Mouse (Mus musculus) neural tube, embryonic 12.5 days (tissue): ENCODE results near the gene Brinp3. TPM values are rescaled to one million over a fixed set of nuclear protein-coding genes. Genes with fewer than 3 reads are reported as not detected.
A peak's percentile ranks its signal among the peaks of the same experiment; 100 is the strongest.
"Not testable (repeated sequence)": the region's sequence is repeated elsewhere in the genome, so short reads cannot be mapped to it uniquely, and the experiment has no call there.

Experiments
- ATAC-seq: fragments of 200-750 bp; cut with Nextera tagmentation; 2 replicates; pipeline ENCODE4 v1.8.0; 2017; ENCODE audit warnings: low read depth, mild to moderate bottlenecking, moderate TSS enrichment, moderate library complexity; ENCODE audit not compliant: low FRiP score
- H3K27ac ChIP-seq: fragments of 300-500 bp; sonication (generic); 2 replicates; pipeline ENCODE4 v1.5.1; 2016
- H3K27me3 ChIP-seq: fragments of 300-500 bp; sonication (generic); replicated peaks from 2 replicates; pipeline ENCODE4 v1.6.1; 2016; ENCODE audit warnings: mild to moderate bottlenecking
- H3K36me3 ChIP-seq: fragments of 300-500 bp; sonication (generic); 2 replicates; pipeline ENCODE4 v1.6.1; 2016; ENCODE audit warnings: mild to moderate bottlenecking
- H3K4me1 ChIP-seq: fragments of 300-500 bp; sonication (generic); 2 replicates; pipeline ENCODE4 v1.6.1; 2016
- H3K4me2 ChIP-seq: fragments of 300-500 bp; sonication (generic); replicated peaks from 2 replicates; pipeline ENCODE4 v1.6.1; 2016; ENCODE audit warnings: mild to moderate bottlenecking
- H3K4me3 ChIP-seq: fragments of 300-500 bp; sonication (generic); 2 replicates; pipeline ENCODE4 v1.5.1; 2016
- H3K9ac ChIP-seq: fragments of 300-500 bp; sonication (generic); 2 replicates; pipeline ENCODE4 v1.6.1; 2016; ENCODE audit warnings: mild to moderate bottlenecking
- H3K9me3 ChIP-seq: fragments of 300-500 bp; sonication (generic); 2 replicates; pipeline ENCODE4 v1.6.1; 2016; ENCODE audit warnings: mild to moderate bottlenecking
- WGBS: fragments of 180-500 bp; shearing (Covaris S2); methylation state at CpG from one replicate; pipeline ENCODE4 v1.1.7; 2016; 5-methylcytosine and 5-hydroxymethylcytosine counted together
- polyA plus RNA-seq: library from polyadenylated mRNA; unstranded; fragments of >200 nt; fragmentation: Nextera tagmentation; extraction: Ambion mirVana; gene quantifications from 2 replicates; pipeline ENCODE4 v1.2.1, GENCODE M21; 2016

Brinp3 gene
- polyA plus RNA-seq, 1 experiment from 2014 or later, result 4.5 TPM

DNA sequence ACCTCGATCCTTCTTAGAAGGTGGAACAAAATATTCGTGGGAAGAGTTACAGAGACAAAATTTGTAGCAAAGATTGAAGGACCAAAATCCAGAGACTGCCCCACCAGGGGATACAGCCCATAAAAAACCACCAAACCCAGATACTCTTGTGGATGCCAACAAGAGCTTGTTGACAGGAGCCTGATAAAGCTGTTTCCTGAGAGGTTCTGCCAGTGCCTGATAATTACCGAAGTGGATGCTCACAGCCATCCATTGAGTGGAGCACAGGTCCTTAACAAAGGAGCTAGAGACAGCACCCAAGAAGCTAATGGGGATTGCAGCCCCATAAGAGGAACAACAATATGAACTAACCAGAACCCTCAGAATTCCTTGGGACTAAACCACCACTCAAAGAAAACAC is 67.6 kb downstream of the Brinp3 start:
- H3K27ac ChIP-seq, result no peak overlapping the region
- H3K4me1 ChIP-seq, result no peaks in the 10 kb centered on the region
- no peak for ATAC-seq
- 85% methylated on average over 3 of the region's 3 CpGs for WGBS
- H3K4me3 ChIP-seq, result no peak overlapping the region
- H3K36me3 ChIP-seq, result no peaks in the 10 kb centered on the region
- H3K9ac ChIP-seq, result no peak overlapping the region
- H3K27me3 ChIP-seq, result no peaks in the 10 kb centered on the region
- no peaks in the 10 kb centered on the region for H3K9me3 ChIP-seq
- H3K4me2 ChIP-seq, result no peak overlapping the region

DNA sequence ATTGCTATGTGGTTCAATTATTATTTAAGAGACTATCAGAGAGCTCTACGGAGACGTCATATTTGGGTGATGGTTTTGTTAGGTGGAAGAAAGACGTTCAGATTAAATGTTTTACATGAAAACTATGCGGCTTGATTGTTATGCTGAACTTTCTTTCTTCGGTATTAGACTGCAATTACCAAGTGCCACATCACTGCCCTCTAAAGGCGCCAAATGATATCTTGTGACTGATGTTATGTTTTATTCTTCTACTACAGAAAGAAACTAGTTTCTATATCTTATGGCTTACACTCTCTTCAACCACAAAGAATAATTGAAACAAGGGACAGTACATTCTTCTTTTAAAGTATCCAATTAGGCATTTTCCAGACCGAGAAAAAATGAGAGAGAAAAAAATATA is 89.6 kb downstream of the Brinp3 start:
- no peaks in the 10 kb centered on the region for H3K9me3 ChIP-seq
- no peak for ATAC-seq
- no peak overlapping the region for H3K4me3 ChIP-seq
- no peak overlapping the region for H3K4me2 ChIP-seq
- WGBS, result 78% methylated on average over 7 of the region's 7 CpGs
- H3K27me3 ChIP-seq, result no peaks in the 10 kb centered on the region
- no peaks in the 10 kb centered on the region for H3K4me1 ChIP-seq
- H3K36me3 ChIP-seq, result no peaks in the 10 kb centered on the region
- no peak overlapping the region for H3K9ac ChIP-seq
- no peak overlapping the region for H3K27ac ChIP-seq

DNA sequence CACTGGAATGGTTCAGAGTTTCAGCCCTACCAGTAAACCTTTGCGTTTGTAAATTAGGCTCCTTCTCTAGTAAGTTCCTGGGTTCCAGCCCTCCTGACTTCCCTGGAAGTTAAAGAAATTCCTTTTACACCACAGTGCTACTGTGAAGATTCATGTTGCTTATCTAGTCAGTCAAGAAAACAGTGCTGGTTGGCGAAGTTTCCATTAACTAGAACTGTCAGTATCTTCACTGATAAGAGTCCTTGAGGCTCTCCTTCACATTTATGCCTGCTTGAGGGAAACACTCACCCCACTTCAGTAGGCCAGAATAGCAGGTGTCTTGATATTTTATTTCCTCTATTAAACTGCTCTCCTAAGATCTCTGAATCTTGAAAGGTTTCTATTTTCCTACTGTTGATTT is 138.3 kb downstream of the Brinp3 start:
- H3K4me1 ChIP-seq, result no peaks in the 10 kb centered on the region
- WGBS, result 77% methylated on average over 2 of the region's 2 CpGs
- no peaks in the 10 kb centered on the region for H3K27me3 ChIP-seq
- no peak for ATAC-seq
- H3K4me3 ChIP-seq, result no peak overlapping the region
- no peaks in the 10 kb centered on the region for H3K36me3 ChIP-seq
- H3K27ac ChIP-seq, result no peak overlapping the region
- no peak overlapping the region for H3K9ac ChIP-seq
- H3K4me2 ChIP-seq, result no peak overlapping the region
- H3K9me3 ChIP-seq, result no peaks in the 10 kb centered on the region

DNA sequence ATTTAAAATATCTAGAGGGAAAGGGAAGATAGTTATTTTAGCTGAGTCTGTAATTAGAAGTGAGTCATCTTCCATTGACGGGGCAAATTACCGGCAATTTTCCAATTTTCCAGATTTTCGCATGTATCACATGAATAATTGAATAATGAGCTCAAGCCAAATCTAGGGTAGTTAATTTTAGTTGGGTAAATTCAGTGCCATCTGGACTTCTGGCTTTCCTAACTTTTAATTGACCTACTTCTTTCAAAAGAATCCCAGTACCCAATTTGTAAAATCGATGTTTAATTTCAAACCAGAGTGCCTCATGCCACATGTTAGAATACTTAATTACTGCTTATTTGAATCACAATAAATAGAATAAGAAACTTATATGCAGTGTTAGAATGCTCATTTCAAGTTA is 162.7 kb downstream of the Brinp3 start:
- WGBS, result 77% methylated on average over 4 of the region's 4 CpGs
- H3K9ac ChIP-seq, result no peak overlapping the region
- H3K36me3 ChIP-seq, result no peaks in the 10 kb centered on the region
- no peak overlapping the region for H3K4me3 ChIP-seq
- no peak for ATAC-seq
- no peaks in the 10 kb centered on the region for H3K27me3 ChIP-seq
- no peaks in the 10 kb centered on the region for H3K4me1 ChIP-seq
- H3K9me3 ChIP-seq, result no peaks in the 10 kb centered on the region
- H3K4me2 ChIP-seq, result no peak overlapping the region
- H3K27ac ChIP-seq, result no peak overlapping the region

GRCm38 (mm10) chr1:146700724-146701123 is 206.2 kb downstream of the Brinp3 start:
- Histone ChIP-seq H3K4me3 (no peak overlapping the region), H3K4me1 (no peaks in the 10 kb centered on the region), H3K27me3 (no peaks in the 10 kb centered on the region), H3K9ac (no peak overlapping the region), H3K4me2 (no peak overlapping the region), H3K36me3 (no peaks in the 10 kb centered on the region), H3K27ac (no peak overlapping the region), H3K9me3 (no peaks in the 10 kb centered on the region)
- 82% methylated on average over 4 of the region's 4 CpGs for WGBS
- no peak for ATAC-seq

DNA sequence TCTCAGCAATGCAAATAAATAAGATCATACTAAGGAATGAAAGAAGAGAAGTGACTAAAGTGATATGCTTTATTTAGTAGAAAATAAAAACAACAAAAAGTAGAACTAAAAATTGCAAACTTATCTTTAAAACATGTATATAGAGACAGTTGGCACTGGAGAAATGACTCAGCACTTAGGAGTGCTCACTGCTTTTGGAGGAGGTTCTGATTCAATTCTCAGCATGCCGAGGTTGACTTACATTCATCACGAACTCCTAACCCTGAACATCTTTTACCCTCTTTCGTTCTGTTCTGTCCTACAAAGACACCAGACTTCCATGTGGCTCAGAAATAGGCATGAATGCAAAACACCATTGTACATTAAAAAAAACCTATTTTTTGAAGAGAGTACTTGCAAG is 225.0 kb downstream of the Brinp3 start:
- Histone ChIP-seq H3K27ac (no peak overlapping the region), H3K4me3 (no peak overlapping the region), H3K4me2 (no peak overlapping the region), H3K36me3 (no peaks in the 10 kb centered on the region), H3K27me3 (no peaks in the 10 kb centered on the region), H3K9me3 (no peaks in the 10 kb centered on the region), H3K4me1 (no peaks in the 10 kb centered on the region), H3K9ac (no peak overlapping the region)
- WGBS, result 74% methylated on average over 3 of the region's 3 CpGs
- no peak for ATAC-seq

GRCm38 (mm10) chr1:146724784-146725513 is 230.4 kb downstream of the Brinp3 start:
- Histone ChIP-seq H3K4me3 (peak overlapping the region; percentile 36), H3K4me2 (peak overlapping the region; percentile 65)
- not testable (repeated sequence) for H3K27me3 ChIP-seq, H3K36me3 ChIP-seq, H3K27ac ChIP-seq, H3K4me1 ChIP-seq, H3K9me3 ChIP-seq, H3K9ac ChIP-seq
- 5% methylated on average over 31 of the region's 35 CpGs for WGBS
- ATAC-seq, result peak; percentile 95

GRCm38 (mm10) chr1:146751066-146751465 is 256.5 kb downstream of the Brinp3 start:
- ATAC-seq, result no peak
- Histone ChIP-seq H3K36me3 (no peaks in the 10 kb centered on the region), H3K9ac (no peak overlapping the region), H3K4me3 (no peak overlapping the region), H3K27me3 (no peaks in the 10 kb centered on the region), H3K9me3 (no peaks in the 10 kb centered on the region), H3K4me1 (no peaks in the 10 kb centered on the region), H3K4me2 (no peak overlapping the region), H3K27ac (no peak overlapping the region)

DNA sequence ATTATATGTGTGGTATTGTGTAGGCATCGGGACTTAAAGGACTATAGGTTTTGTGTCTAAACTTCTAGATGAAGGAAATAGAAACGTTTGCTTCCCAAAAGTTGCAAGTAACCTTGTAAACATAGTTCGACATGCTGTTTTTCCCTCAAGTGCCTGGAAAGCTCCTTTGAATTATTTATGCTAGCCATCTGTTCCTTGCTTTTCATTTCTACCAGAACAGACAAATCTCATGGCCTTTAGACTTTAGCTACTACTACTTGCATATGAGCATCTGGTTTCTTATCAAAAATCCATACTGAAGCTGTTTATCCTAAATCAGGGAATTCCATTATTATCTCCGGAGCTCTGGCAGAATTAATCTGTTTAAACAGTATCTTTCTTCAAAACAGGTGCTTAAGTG is 288.7 kb downstream of the Brinp3 start:
- Histone ChIP-seq H3K4me3 (no peak overlapping the region), H3K36me3 (no peaks in the 10 kb centered on the region), H3K27ac (no peak overlapping the region), H3K9me3 (no peaks in the 10 kb centered on the region), H3K27me3 (no peaks in the 10 kb centered on the region), H3K4me1 (no peaks in the 10 kb centered on the region), H3K9ac (no peak overlapping the region), H3K4me2 (no peak overlapping the region)
- no peak for ATAC-seq
- WGBS, result 66% methylated on average over 4 of the region's 4 CpGs

GRCm38 (mm10) chr1:146787236-146787635 is 292.7 kb downstream of the Brinp3 start:
- Histone ChIP-seq H3K9ac (no peak overlapping the region), H3K27me3 (no peaks in the 10 kb centered on the region), H3K4me3 (no peak overlapping the region), H3K9me3 (no peaks in the 10 kb centered on the region), H3K4me2 (no peak overlapping the region), H3K4me1 (no peaks in the 10 kb centered on the region), H3K27ac (no peak overlapping the region), H3K36me3 (no peaks in the 10 kb centered on the region)
- WGBS, result 78% methylated on average over 2 of the region's 2 CpGs
- ATAC-seq, result no peak

- Histone ChIP-seq H3K36me3 (no peaks in the 10 kb centered on the region), H3K4me1 (no peaks in the 10 kb centered on the region), H3K27ac (no peak overlapping the region), H3K27me3 (no peaks in the 10 kb centered on the region), H3K9me3 (no peaks in the 10 kb centered on the region), H3K4me3 (no peak overlapping the region), H3K9ac (no peak overlapping the region), H3K4me2 (no peak overlapping the region)
- ATAC-seq, result no peak
Observed at GRCm38 (mm10) chr1:146792826-146793225, 298.3 kb downstream of the Brinp3 start.

DNA sequence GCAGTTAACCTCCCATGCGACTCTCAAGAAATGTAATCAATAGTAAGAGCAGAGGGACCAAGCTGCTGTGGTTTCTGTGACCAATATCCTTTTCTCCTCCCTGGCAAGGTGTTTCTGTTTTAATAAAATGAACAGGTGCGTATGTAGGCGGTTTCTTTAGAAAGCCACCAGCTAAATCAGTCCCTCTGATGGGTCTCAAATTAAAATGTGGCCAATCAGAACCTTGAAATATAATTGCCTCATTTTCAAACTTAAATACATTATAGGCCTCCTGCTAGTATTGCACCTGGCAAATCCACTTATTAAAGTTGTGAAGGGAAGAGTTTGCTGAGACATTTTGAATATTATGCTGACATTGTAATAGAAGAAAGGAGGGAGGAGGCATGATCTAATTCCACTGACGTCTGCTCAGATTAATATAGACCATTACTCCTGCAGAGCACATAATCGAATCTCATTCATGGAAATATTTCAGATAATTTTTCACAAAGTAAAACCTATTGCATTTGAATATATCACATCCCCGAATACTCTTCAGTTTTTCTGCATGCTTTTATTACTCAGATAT is 305.5 kb downstream of the Brinp3 start:
- 87% methylated on average over 6 of the region's 6 CpGs for WGBS
- no peak overlapping the region for H3K9ac ChIP-seq
- H3K4me1 ChIP-seq, result no peaks in the 10 kb centered on the region
- H3K27me3 ChIP-seq, result no peaks in the 10 kb centered on the region
- H3K4me2 ChIP-seq, result no peak overlapping the region
- H3K9me3 ChIP-seq, result no peaks in the 10 kb centered on the region
- H3K27ac ChIP-seq, result no peak overlapping the region
- no peaks in the 10 kb centered on the region for H3K36me3 ChIP-seq
- no peak overlapping the region for H3K4me3 ChIP-seq
- ATAC-seq, result no peak

DNA sequence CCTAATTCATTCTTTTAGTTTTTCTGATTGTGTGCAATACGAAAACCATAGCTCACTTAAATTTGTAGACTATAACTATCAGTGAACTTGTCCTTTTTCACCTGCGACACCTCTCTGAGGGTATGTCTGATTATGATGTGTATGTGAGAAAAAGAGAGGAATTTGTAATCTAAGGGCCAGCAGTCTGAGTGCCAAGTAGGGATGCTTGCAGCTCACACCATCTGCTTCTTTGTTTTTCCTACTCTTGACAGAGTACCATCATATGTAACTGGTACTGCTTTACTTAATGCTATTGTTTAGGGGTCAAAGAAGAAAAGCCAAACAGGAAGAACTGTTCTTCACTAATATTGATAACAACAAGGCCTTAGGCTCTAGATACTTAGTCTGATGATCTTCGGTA is 307.3 kb downstream of the Brinp3 start:
- Histone ChIP-seq H3K36me3 (no peaks in the 10 kb centered on the region), H3K9ac (no peak overlapping the region), H3K27me3 (no peaks in the 10 kb centered on the region), H3K4me1 (no peaks in the 10 kb centered on the region), H3K9me3 (no peaks in the 10 kb centered on the region), H3K27ac (no peak overlapping the region), H3K4me3 (no peak overlapping the region), H3K4me2 (no peak overlapping the region)
- WGBS, result 95% methylated on average over 3 of the region's 3 CpGs
- no peak for ATAC-seq
